Mouse (Mus musculus): Measurements from ENCODE around the gene BC048671. TPM values are rescaled to one million over a fixed set of nuclear protein-coding genes. Genes with fewer than 3 reads are reported as not detected.

BC048671 gene
- polyA plus RNA-seq, 1 experiment from 2014 or later = not detected

DNA sequence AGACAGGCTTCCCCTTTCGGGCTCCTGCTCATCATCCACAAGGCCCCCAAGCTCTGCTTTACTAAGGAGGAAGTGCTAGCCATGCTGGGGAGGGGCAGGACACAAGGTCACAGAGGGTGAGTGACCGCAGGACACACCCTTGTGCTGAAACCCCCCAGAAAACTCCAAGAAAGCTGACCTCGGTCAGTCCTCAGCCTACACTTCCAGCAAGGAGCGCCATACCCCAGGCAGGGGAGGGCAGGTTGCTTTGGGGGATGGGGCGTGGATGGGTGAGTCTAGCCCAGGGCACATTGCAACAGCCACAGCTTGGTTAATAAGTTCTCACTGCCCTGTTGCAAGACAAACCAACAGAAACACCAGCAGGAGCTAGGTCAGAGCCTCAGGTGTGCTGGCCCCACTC lies 19.4 kb downstream of the BC048671 start:
- no peaks in the 10 kb centered on the region; the same call in 1 of the 2 replicates for H3K4me1 ChIP-seq (ENCODE audit: control insufficient read depth, insufficient read depth, low read length)
- H3K27ac ChIP-seq (ENCODE audit: low read length) = no peak overlapping the region
- H3K9ac ChIP-seq (ENCODE audit: low read depth, low read length) = no peak overlapping the region
- no peak overlapping the region for H3K4me3 ChIP-seq (ENCODE audit: low read length)
- H3K4me2 ChIP-seq (ENCODE audit: low read depth, low read length) = no peak overlapping the region
- no peaks in the 10 kb centered on the region for H3K9me3 ChIP-seq (ENCODE audit: control insufficient read depth, low read length)
- WGBS = 77% methylated on average over 5 of the region's 5 CpGs
- H3K36me3 ChIP-seq (ENCODE audit: control insufficient read depth, insufficient read depth, low read length) = no peaks in the 10 kb centered on the region
- no peaks in the 10 kb centered on the region for H3K27me3 ChIP-seq (replicated peaks; ENCODE audit: control insufficient read depth, insufficient read depth, low read length)
- peak; percentile 52 for ATAC-seq

DNA sequence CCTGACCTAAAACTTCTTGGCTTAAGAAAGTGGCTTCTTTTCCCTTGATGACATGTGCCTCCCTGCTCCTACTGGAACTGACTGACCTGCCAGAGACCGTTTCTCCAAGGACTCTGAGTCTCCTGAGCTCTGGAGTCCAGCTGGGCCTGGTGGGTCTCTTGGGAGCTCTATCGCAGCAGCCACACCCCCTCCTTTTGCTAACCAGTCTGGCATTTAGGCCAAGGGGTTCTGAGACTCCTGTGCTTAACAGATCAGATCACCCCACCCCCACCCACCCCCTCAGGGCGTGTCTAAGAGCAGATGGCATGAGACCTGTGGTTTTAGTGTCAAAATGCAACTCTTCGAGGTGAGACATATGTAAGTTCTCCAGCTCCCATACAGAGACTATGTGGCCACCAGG lies 20.8 kb downstream of the BC048671 start:
- H3K9me3 ChIP-seq (ENCODE audit: control insufficient read depth, low read length) = no peaks in the 10 kb centered on the region
- H3K27me3 ChIP-seq (replicated peaks; ENCODE audit: control insufficient read depth, insufficient read depth, low read length) = no peaks in the 10 kb centered on the region
- no peak overlapping the region for H3K4me3 ChIP-seq (ENCODE audit: low read length)
- 64% methylated on average over 4 of the region's 4 CpGs for WGBS
- no peaks in the 10 kb centered on the region; the same call in 1 of the 2 replicates for H3K4me1 ChIP-seq (ENCODE audit: control insufficient read depth, insufficient read depth, low read length)
- H3K36me3 ChIP-seq (ENCODE audit: control insufficient read depth, insufficient read depth, low read length) = no peaks in the 10 kb centered on the region
- H3K4me2 ChIP-seq (ENCODE audit: low read depth, low read length) = no peak overlapping the region
- H3K9ac ChIP-seq (ENCODE audit: low read depth, low read length) = no peak overlapping the region
- H3K27ac ChIP-seq (ENCODE audit: low read length) = no peak overlapping the region
- ATAC-seq = no peak

DNA sequence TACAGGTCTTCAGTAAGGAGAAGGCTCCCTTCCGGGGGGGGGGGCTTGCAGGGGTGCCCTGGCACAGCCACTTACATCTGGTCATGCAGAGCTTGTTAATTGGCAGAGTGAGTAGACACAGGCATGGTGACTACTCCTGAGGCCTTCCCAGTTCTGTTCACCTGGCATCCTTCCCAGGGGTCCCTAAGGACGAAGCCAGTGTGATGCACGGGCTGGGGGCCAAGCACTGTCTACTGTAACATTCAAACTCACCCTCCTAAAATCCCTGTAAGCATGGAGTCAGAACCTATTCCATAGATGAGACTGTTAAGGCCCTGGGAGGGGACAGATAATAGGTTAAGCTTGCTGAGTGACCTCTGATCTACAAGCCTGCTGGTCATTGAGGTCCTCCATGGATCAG lies 23.0 kb downstream of the BC048671 start:
- no peak overlapping the region for H3K4me2 ChIP-seq (ENCODE audit: low read depth, low read length)
- no peaks in the 10 kb centered on the region; the same call in 1 of the 2 replicates for H3K4me1 ChIP-seq (ENCODE audit: control insufficient read depth, insufficient read depth, low read length)
- no peak for ATAC-seq
- H3K9ac ChIP-seq (ENCODE audit: low read depth, low read length) = no peak overlapping the region
- H3K9me3 ChIP-seq (ENCODE audit: control insufficient read depth, low read length) = no peaks in the 10 kb centered on the region
- 59% methylated on average over 3 of the region's 3 CpGs for WGBS
- no peaks in the 10 kb centered on the region for H3K36me3 ChIP-seq (ENCODE audit: control insufficient read depth, insufficient read depth, low read length)
- H3K4me3 ChIP-seq (ENCODE audit: low read length) = no peak overlapping the region
- 0 out of 2 replicates have a peak, but pooled peaks cover 2% of the 10 kb centered on the region for H3K27me3 ChIP-seq (replicated peaks; ENCODE audit: control insufficient read depth, insufficient read depth, low read length)
- no peak overlapping the region for H3K27ac ChIP-seq (ENCODE audit: low read length)

DNA sequence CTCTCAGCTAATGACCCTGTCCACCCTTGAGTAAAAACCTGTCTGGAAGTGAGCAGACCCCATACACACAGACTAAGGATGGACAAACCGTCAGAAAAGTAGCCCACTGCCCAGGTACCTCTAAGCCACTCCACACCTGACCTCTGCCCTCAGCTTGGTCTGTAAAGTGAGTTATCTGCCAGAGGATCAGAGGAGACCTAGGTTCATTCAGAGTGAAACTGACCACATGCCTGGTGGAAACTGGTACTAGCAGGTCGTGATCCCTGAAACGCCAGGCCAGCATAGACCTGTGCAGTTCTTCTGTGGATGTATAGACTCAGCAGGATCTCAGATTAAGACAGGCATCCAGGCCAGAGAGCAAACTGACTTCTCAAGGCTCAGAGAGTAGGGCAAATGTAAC lies 23.4 kb downstream of the BC048671 start:
- H3K36me3 ChIP-seq (ENCODE audit: control insufficient read depth, insufficient read depth, low read length) = no peaks in the 10 kb centered on the region
- H3K4me2 ChIP-seq (ENCODE audit: low read depth, low read length) = no peak overlapping the region
- 49% methylated on average over 3 of the region's 3 CpGs for WGBS
- H3K4me1 ChIP-seq (ENCODE audit: control insufficient read depth, insufficient read depth, low read length) = no peaks in the 10 kb centered on the region; the same call in 1 of the 2 replicates
- 0 out of 2 replicates have a peak, but pooled peaks cover 2% of the 10 kb centered on the region for H3K27me3 ChIP-seq (replicated peaks; ENCODE audit: control insufficient read depth, insufficient read depth, low read length)
- ATAC-seq = no peak
- no peak overlapping the region for H3K27ac ChIP-seq (ENCODE audit: low read length)
- no peak overlapping the region for H3K4me3 ChIP-seq (ENCODE audit: low read length)
- H3K9ac ChIP-seq (ENCODE audit: low read depth, low read length) = no peak overlapping the region
- H3K9me3 ChIP-seq (ENCODE audit: control insufficient read depth, low read length) = no peaks in the 10 kb centered on the region

DNA sequence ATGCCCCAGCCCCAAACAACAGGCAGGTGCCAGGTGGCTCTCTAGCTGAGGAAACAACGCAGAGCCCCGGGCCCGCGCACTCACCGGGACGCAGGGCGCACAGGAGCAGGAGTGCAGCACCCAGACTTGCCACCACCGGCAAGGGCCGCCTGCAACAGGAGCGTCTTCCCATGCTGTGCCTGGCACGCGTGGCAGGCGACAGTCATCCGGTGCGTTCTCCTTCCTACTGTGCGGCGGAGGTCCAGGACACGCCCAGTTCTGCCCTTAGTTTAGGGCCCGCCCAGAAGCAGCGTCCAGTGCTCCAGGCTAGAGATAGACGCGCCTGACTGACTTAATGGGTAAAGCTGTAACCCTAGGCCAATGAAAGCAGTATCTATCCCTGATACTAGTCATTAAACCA lies 24.0 kb downstream of the BC048671 start, which contains the start of gene Chst13:
TSS of gene Chst13 (minus strand) at position 195 of the 400 bp plus-strand sequence.
- H3K9me3 ChIP-seq (ENCODE audit: control insufficient read depth, low read length) = no peaks in the 10 kb centered on the region
- WGBS = 7% methylated on average over 22 of the region's 22 CpGs
- H3K36me3 ChIP-seq (ENCODE audit: control insufficient read depth, insufficient read depth, low read length) = no peaks in the 10 kb centered on the region
- no peak within 1 kb of the TSS for H3K9ac ChIP-seq (ENCODE audit: low read depth, low read length)
- no peaks in the 10 kb centered on the region; the same call in 1 of the 2 replicates for H3K4me1 ChIP-seq (ENCODE audit: control insufficient read depth, insufficient read depth, low read length)
- H3K4me3 ChIP-seq (ENCODE audit: low read length) = peak within 1 kb of the TSS; percentile 23
- ATAC-seq = peak; percentile 73
- H3K27ac ChIP-seq (ENCODE audit: low read length) = no peak within 1 kb of the TSS
- 0 out of 2 replicates have a peak, but pooled peaks cover 2% of the 10 kb centered on the region for H3K27me3 ChIP-seq (replicated peaks; ENCODE audit: control insufficient read depth, insufficient read depth, low read length)
- H3K4me2 ChIP-seq (ENCODE audit: low read depth, low read length) = peak within 1 kb of the TSS; percentile 55

DNA sequence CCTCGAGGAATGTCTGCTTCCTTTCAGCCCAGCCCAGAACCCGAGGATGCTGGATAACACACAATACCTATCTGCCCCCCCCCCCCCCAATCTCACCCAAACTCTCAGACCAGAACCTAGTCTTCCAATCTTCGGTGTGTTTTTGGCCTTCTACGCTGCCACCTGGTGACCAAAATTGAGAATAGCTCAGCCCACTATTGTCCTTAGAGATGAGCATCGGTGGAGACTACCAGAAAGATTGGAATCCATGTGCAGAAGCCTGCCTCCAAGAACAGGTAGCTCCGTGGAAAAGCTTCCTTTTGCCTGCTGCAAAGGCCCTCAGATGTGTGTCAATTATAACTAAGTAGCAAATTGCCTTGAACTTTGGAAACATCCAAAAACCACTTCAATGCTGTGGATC lies 26.7 kb downstream of the BC048671 start:
- Histone ChIP-seq H3K4me2 (ENCODE audit: low read depth, low read length) (no peak overlapping the region), H3K36me3 (ENCODE audit: control insufficient read depth, insufficient read depth, low read length) (no peaks in the 10 kb centered on the region), H3K9me3 (ENCODE audit: control insufficient read depth, low read length) (no peaks in the 10 kb centered on the region), H3K9ac (ENCODE audit: low read depth, low read length) (no peak overlapping the region), H3K4me1 (ENCODE audit: control insufficient read depth, insufficient read depth, low read length) (no peaks in the 10 kb centered on the region; the same call in 1 of the 2 replicates), H3K27me3 (replicated peaks; ENCODE audit: control insufficient read depth, insufficient read depth, low read length) (0 out of 2 replicates have a peak, but pooled peaks cover 2% of the 10 kb centered on the region), H3K4me3 (ENCODE audit: low read length) (no peak overlapping the region), H3K27ac (ENCODE audit: low read length) (no peak overlapping the region)
- ATAC-seq = no peak
- WGBS = 13% methylated on average over 6 of the region's 6 CpGs

DNA sequence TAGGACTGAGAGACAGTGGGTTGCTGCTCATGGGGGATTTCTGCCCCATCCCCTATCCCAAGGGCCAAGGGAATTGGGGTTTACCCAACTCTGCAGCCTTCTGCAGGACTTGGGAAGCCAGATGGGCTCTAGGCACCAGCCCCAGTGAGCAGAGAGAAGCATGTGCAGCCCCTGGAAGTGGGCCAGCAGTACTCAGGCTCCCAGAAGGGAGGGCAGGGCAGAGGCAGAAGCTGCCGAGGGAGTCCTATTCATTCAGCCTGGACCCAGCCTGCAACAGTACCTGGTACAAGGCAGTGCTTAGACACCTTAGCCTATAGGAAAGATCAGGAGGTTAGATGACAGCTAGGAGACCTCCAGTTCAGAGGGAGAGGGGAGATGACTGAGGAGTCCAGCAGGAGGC lies 28.9 kb downstream of the BC048671 start:
- H3K4me3 ChIP-seq (ENCODE audit: low read length) = no peak overlapping the region
- no peak overlapping the region for H3K27ac ChIP-seq (ENCODE audit: low read length)
- no peaks in the 10 kb centered on the region; the same call in 1 of the 2 replicates for H3K4me1 ChIP-seq (ENCODE audit: control insufficient read depth, insufficient read depth, low read length)
- 0 out of 2 replicates have a peak, but pooled peaks cover 2% of the 10 kb centered on the region for H3K27me3 ChIP-seq (replicated peaks; ENCODE audit: control insufficient read depth, insufficient read depth, low read length)
- no peaks in the 10 kb centered on the region for H3K9me3 ChIP-seq (ENCODE audit: control insufficient read depth, low read length)
- 25% methylated on average over 1 of the region's 1 CpGs for WGBS
- H3K9ac ChIP-seq (ENCODE audit: low read depth, low read length) = no peak overlapping the region
- ATAC-seq = no peak
- H3K36me3 ChIP-seq (ENCODE audit: control insufficient read depth, insufficient read depth, low read length) = no peaks in the 10 kb centered on the region
- H3K4me2 ChIP-seq (ENCODE audit: low read depth, low read length) = no peak overlapping the region

DNA sequence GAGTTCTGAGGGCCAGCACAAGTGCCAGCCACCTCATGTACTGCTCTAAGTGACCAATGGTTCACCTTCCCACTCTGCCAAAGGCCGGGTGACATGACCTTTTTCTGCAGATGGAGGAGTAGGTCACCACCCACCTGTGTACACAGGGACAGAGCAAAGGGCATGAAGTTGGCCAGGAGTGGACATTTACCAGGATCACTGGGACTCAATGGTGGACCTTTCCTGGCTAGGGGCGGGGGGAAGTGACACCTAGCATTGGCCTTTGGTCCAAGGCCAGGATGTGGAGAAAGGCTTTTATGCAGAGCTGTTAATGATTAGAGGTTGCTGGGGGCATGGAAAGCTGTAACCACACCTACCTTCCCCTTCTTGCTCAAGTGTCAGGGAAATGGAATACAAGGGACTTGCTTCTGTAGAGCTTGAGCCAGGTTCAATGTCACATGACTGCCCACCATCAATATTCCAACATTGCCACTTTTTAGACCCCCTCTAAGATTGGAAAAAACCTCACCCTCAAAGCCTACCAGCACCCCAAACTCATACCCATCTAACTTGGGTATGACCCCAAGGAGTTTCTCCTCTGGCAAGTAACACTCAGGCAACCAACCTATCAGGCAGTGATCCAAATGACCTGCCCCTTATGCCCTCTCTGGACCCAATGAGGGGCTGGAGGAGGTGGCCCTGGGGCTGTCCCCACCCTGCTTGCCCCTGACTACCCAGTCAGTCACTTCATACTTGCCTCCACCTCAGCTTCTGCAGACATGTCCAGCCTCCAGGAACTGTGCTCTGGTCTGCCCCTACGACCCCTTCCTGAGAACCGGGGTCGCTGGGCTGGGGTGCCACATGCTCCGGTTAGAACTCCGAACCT lies 31.8 kb downstream of the BC048671 start, which contains the start of gene Uroc1:
TSS of gene Uroc1 (plus strand) at position 724 of the 865 bp plus-strand sequence.
- Histone ChIP-seq H3K27me3 (replicated peaks; ENCODE audit: control insufficient read depth, insufficient read depth, low read length) (0 out of 2 replicates have a peak, but pooled peaks cover 2% of the 10 kb centered on the region), H3K4me2 (ENCODE audit: low read depth, low read length) (no peak within 1 kb of the TSS), H3K27ac (ENCODE audit: low read length) (no peak within 1 kb of the TSS), H3K9ac (ENCODE audit: low read depth, low read length) (no peak within 1 kb of the TSS), H3K9me3 (ENCODE audit: control insufficient read depth, low read length) (no peaks in the 10 kb centered on the region), H3K4me3 (ENCODE audit: low read length) (no peak within 1 kb of the TSS), H3K36me3 (ENCODE audit: control insufficient read depth, insufficient read depth, low read length) (no peaks in the 10 kb centered on the region), H3K4me1 (ENCODE audit: control insufficient read depth, insufficient read depth, low read length) (no peaks in the 10 kb centered on the region)
- WGBS = 82% methylated on average over 7 of the region's 7 CpGs
- peak; percentile 58 for ATAC-seq

DNA sequence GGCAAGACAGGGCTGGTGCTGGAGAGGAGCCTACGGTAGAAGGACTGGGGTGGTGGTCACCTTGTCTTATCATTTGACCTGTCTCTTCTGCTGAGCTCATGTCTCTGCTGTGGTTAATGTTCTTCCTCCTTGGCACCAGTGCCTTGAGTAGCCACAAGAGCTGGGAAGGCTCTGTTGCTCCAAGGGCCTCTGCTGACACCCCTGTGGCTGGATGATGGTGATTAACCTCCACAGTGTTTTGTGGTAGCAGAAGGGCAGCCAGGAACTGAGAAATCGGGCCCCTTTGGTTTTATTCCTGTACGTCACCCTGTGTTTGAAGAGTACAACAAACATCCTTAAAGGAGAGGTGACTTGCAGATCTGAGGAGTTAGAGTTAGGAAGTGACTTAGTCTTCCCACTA lies 33.2 kb downstream of the BC048671 start:
- ATAC-seq = no peak
- Histone ChIP-seq H3K27ac (ENCODE audit: low read length) (no peak overlapping the region), H3K9ac (ENCODE audit: low read depth, low read length) (no peak overlapping the region), H3K4me2 (ENCODE audit: low read depth, low read length) (no peak overlapping the region), H3K27me3 (replicated peaks; ENCODE audit: control insufficient read depth, insufficient read depth, low read length) (no peaks in the 10 kb centered on the region), H3K36me3 (ENCODE audit: control insufficient read depth, insufficient read depth, low read length) (no peaks in the 10 kb centered on the region), H3K9me3 (ENCODE audit: control insufficient read depth, low read length) (no peaks in the 10 kb centered on the region), H3K4me3 (ENCODE audit: low read length) (no peak overlapping the region), H3K4me1 (ENCODE audit: control insufficient read depth, insufficient read depth, low read length) (no peaks in the 10 kb centered on the region)
- WGBS = 75% methylated on average over 3 of the region's 3 CpGs

Data from intestine, embryonic 16.5 days (tissue).